Mouse (Mus musculus): ENCODE data around the gene Magi2.

DNA sequence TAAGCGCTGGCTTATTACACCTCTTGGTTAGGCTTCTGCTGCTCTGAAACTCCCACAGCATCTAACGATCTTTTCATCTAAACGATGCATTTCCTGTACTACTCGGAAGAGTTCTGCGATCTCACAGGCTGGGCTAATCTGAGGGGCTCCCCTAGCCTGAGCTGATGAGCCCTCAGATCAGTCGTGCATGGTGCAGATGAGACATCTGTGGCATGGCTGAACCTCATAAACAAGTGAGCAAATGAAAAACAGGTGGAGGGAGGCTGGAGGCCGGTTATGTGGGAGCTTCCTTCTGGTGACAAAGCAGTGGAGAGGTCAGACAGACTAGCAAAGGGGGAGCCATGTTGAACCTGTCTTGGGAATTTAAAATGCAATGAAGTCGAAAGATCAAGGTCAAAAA is 1270.1 kb downstream of the Magi2 start:
- TF ChIP-seq CTCF (IDR thresholded peaks at IDR 0.05; ENCODE audit: low read depth) (no peak), EP300 (IDR thresholded peaks at IDR 0.05; ENCODE audit: low read depth) (no peak)
